Mouse (Mus musculus) testis, adult 2 months (tissue): ENCODE results near the gene Ptprcap. TPM values are rescaled to one million over a fixed set of nuclear protein-coding genes. Genes with fewer than 3 reads are reported as not detected.

Experiments
- H3K27ac ChIP-seq: fragments of 200-500 bp; 2 replicates; pipeline ENCODE4 v1.5.1; 2012; ENCODE audit warnings: low read depth, low read length; ENCODE audit not compliant: control insufficient read depth, insufficient read depth
- H3K27me3 ChIP-seq: fragments of 200-500 bp; 2 replicates; pipeline ENCODE4 v1.6.1; 2012; ENCODE audit warnings: mild to moderate bottlenecking, low read length, moderate library complexity; ENCODE audit not compliant: control insufficient read depth, insufficient read depth
- H3K36me3 ChIP-seq: fragments of 200-500 bp; 2 replicates; pipeline ENCODE4 v1.6.1; 2012; ENCODE audit warnings: mild to moderate bottlenecking, low read length; ENCODE audit not compliant: control insufficient read depth, insufficient read depth
- H3K4me1 ChIP-seq: fragments of 200-500 bp; 2 replicates; pipeline ENCODE4 v1.6.1; 2012; ENCODE audit warnings: low read length; ENCODE audit not compliant: control insufficient read depth, insufficient read depth
- H3K4me3 ChIP-seq: fragments of 200-500 bp; 2 replicates; pipeline ENCODE4 v1.5.1; 2012; ENCODE audit warnings: low read depth, mild to moderate bottlenecking, low read length, moderate library complexity, mixed read lengths; ENCODE audit not compliant: control insufficient read depth
- CTCF ChIP-seq: fragments of 200-500 bp; IDR thresholded peaks from 2 replicates; pipeline ENCODE4 v1.5.1; 2012; ENCODE audit warnings: low read depth, mild to moderate bottlenecking, inconsistent platforms, low read length, moderate library complexity; ENCODE audit not compliant: control insufficient read depth, insufficient read depth, insufficient replicate concordance
- POLR2A ChIP-seq: fragments of 200-500 bp; IDR thresholded peaks from 2 replicates; pipeline ENCODE4 v1.6.1; 2012; ENCODE audit warnings: low read depth, mild to moderate bottlenecking, inconsistent platforms, low read length, moderate library complexity; ENCODE audit not compliant: control insufficient read depth
- polyA plus RNA-seq: library from polyadenylated mRNA; depleted of rRNA; stranded (reverse); fragments of >200 nt; gene quantifications from 2 replicates; pipeline ENCODE4 v1.2.3, GENCODE M21; 2012

Gene Ptprcap
- polyA plus RNA-seq, 1 experiment: 0.65 TPM

DNA sequence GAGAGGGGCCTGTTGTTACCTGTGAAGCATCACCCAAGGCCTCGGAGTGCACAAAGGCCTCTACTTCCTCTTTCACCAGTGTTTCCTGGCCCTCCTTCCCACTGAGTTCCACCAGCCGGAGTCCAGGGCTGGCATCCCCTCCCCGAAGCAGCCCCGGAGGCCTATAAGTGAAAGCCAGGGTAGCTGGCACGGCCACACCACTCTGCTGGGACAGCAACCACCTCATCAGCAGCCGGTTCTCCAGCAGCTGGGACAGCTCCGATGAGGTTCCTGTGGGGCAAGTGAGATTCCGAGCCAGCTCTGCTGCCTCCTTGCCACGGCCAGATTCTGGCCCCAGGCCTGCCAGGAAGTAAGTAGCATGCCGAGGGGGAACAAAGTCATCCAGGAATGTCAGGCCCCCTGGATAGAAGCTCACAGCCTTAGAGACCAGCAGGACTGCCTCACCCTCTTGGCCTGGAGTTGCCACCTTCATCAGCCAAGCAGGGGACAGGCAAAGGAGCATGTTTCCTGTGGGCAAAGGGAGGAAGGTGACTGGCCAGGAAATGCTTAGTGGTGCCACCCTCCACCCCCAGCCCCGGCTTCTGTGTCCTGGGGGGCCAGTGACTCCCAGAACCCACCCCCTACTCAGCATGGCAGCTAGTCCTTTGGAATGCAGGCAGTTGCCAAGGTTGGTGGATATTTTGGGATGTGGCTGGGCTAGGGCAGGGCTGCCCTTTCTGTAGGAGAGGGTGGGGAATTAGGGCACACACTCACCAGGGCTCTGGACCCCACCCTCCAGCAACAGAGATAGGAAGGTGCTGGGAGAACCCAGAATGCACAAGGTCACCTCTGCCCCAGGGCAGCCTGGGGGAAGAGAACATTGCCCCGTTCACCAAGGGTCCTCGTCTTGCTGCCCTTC is 18.2 kb downstream of the Ptprcap start:
- Histone ChIP-seq H3K4me1 (peaks cover 5% of the 10 kb centered on the region), H3K36me3 (no peaks in the 10 kb centered on the region), H3K27me3 (no peaks in the 10 kb centered on the region), H3K4me3 (no peak overlapping the region), H3K27ac (no peak overlapping the region)
- TF ChIP-seq CTCF (no peak), POLR2A (no peak)

DNA sequence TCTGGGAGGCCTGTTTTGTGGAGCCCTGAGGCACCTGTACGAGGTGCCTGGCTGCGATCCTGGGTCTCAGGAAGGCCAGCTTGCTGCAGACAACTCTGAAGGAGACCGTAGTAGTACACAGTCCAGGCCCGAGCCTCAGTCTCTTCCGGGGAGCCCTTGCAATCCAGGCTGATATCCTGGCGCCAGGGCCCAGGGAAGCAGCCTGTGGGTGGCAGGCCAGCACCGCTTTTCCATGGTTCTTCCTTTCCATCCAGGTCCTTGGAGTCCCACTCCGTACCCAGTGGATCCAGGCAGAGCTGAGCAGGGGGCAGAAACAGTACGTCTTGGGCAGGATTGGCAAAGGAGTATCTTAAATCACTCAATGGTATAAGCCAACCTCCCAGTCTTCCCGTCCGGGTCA is 19.5 kb downstream of the Ptprcap start:
- no peaks in the 10 kb centered on the region for H3K27me3 ChIP-seq
- peaks cover 5% of the 10 kb centered on the region for H3K4me1 ChIP-seq
- no peak; the same call in 1 of the 2 replicates for TF ChIP-seq CTCF
- TF ChIP-seq POLR2A: no peak
- no peaks in the 10 kb centered on the region for H3K36me3 ChIP-seq
- H3K27ac ChIP-seq: no peak overlapping the region
- no peak overlapping the region for H3K4me3 ChIP-seq

DNA sequence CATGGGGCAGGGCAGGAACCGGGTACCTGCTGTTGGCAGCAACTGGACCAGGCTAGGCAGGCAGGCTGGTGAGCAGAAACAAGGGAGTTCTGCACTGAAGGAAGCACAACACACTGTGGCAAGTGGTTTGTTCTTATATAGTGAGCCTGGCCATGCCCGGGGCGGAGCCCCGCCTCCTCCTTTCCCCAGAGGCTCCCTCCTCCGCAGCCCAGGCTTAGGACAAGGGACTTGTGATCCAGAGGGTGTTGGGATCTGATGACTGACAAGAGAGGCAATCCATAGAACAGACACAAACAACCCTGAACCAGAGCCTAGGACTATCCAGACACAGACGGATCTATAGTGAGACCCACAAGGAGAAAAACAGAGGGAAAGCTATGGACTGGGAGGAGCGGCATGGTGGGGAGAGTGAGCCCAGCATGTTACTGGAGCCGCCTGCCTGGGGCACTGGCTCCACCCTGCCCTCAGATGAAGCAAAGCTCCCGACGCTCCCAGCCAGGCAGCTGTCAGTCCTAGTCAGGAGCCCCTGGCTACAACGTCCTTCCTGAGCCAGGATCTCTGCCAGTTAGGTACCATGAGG is 22.1 kb downstream of the Ptprcap start, which contains the start of gene Carns1:
Gene Carns1, minus strand, starts transcription at position 112 of the 580 bp plus-strand sequence.
- Histone ChIP-seq H3K4me3 (no peak within 1 kb of the TSS), H3K4me1 (no peaks in the 10 kb centered on the region; the same call in none of the 2 replicates), H3K36me3 (no peaks in the 10 kb centered on the region), H3K27me3 (no peaks in the 10 kb centered on the region), H3K27ac (no peak within 1 kb of the TSS)
- TF ChIP-seq POLR2A (no peak), CTCF (no peak)

DNA sequence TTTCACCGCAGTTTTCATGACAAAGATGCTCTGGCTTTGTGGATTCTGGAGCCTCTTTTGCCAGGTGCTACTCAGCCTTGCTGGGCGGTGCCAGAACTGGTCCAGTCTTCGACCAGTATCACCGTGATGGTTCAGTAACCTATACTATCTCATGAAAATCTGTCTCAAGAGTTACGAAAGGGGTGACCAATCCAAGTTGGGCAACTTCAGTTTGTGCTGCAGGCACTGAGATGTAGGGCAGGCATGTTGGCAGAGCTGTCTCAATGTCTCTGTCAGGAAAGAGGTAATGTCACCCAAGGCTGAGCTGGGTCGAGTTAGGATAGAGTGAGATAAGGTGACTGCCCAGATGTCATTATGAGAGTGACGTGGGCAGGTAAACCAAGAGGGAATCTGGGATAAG is 27.0 kb downstream of the Ptprcap start:
- Histone ChIP-seq H3K27me3 (no peaks in the 10 kb centered on the region), H3K27ac (no peak overlapping the region), H3K4me3 (no peak overlapping the region), H3K4me1 (0 out of 2 replicates have a peak, but pooled peaks cover 2% of the 10 kb centered on the region), H3K36me3 (no peaks in the 10 kb centered on the region)
- TF ChIP-seq POLR2A: no peak
- no peak for TF ChIP-seq CTCF

DNA sequence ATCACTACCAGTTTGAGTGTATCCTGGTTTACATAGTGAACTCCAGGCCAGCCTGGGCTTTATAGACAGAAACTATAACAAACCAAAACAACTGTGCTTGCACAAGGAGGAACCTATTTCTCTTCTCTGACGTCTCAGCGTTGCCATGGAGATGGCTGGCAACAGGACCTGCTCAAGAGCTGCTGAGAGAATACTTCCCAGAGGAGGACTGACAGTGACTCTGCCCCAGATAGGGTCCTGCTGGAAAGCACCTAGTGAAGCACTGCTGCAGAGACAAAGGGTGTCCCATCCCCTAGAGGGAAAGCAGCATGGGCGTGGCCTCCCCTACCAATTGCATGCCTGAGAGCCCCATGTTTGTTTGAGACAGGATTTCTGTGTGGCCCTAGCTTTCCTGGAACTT is 28.5 kb downstream of the Ptprcap start:
- Histone ChIP-seq H3K36me3 (no peaks in the 10 kb centered on the region), H3K27me3 (no peaks in the 10 kb centered on the region), H3K27ac (no peak overlapping the region), H3K4me1 (0 out of 2 replicates have a peak, but pooled peaks cover 2% of the 10 kb centered on the region), H3K4me3 (no peak overlapping the region)
- no peak for TF ChIP-seq POLR2A
- TF ChIP-seq CTCF: no peak

DNA sequence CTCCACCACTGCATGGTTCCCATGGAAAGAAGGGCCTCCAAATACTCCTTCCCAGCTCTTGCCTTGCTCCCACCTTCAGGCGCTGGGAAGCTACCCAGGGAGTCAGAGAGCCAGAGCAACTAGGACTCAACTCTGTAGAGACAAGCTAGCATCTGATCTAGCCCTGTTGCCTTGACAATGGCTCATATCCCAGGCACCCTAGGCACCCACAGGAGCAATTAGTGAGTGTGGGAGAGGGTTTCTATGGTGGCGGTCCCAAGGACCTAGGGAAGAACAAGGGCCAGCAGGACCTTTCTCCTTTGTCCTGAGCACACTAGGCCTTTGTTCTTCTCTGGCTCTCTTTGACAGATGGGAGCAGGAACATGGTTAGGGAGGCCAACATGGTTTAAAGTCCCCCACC is 30.3 kb downstream of the Ptprcap start:
- Histone ChIP-seq H3K4me3 (no peak overlapping the region), H3K36me3 (no peaks in the 10 kb centered on the region), H3K4me1 (0 out of 2 replicates have a peak, but pooled peaks cover 2% of the 10 kb centered on the region), H3K27me3 (no peaks in the 10 kb centered on the region), H3K27ac (no peak overlapping the region)
- TF ChIP-seq CTCF (no peak), POLR2A (no peak)
